Mouse (Mus musculus) bone marrow, adult 2 months (tissue): ENCODE data around the gene Dhx29.

ENCODE experiments used
- CTCF ChIP-seq: fragments of 200-500 bp; IDR thresholded peaks from 2 replicates; pipeline ENCODE4 v1.5.1; 2011; ENCODE audit warnings: low read length, control low read depth; ENCODE audit not compliant: control insufficient read depth, insufficient read depth
- POLR2A ChIP-seq: fragments of 200-500 bp; IDR thresholded peaks from 2 replicates; pipeline ENCODE4 v1.6.1; 2011; ENCODE audit warnings: low read depth, mild to moderate bottlenecking, control low read depth, low read length, borderline replicate concordance; ENCODE audit not compliant: control insufficient read depth

GRCm38 (mm10) chr13:112964421-112964820 is 37.2 kb downstream of the Dhx29 start:
- TF ChIP-seq POLR2A (no peak), CTCF (no peak)
